In genomic region chrX:19237738-19238261, GRCm38 (mm10) we compare ENCODE assay signal across 8 mouse cellular contexts.
DNase-seq lines count a peak whose midpoint lies in the region; ATAC-seq and TF ChIP-seq lines count a peak whose summit lies in the region.

No protein-coding gene starts in this region.

- no peak for TF ChIP-seq CTCF in E14TG2a.4 (conservative IDR thresholded peaks at IDR 0.05; ENCODE audit: low read length)
- TF ChIP-seq CTCF in brain, embryonic 14.5 days (IDR thresholded peaks at IDR 0.05; ENCODE audit: borderline replicate concordance, extremely low read depth, insufficient read depth, insufficient read length): no peak
- TF ChIP-seq CTCF in lung, embryonic 14.5 days (IDR thresholded peaks at IDR 0.05; ENCODE audit: low read depth): no peak

- peak overlapping the region; percentile 51 for H3K9ac ChIP-seq in forebrain, embryonic 11.5 days (ENCODE audit: low read length)
- H3K9ac ChIP-seq in lung, embryonic 14.5 days: peak overlapping the region; percentile 53
- peak overlapping the region; percentile 41 for H3K9ac ChIP-seq in neural tube, embryonic 15.5 days (replicated peaks)

- H3K9me3 ChIP-seq in E14TG2a.4 (ENCODE audit: low read length): no peaks in the 10 kb centered on the region
- no peaks in the 10 kb centered on the region for H3K9me3 ChIP-seq in forebrain, embryonic 11.5 days (ENCODE audit: control insufficient read depth, low read length)
- no peaks in the 10 kb centered on the region for H3K9me3 ChIP-seq in lung, embryonic 14.5 days (ENCODE audit: low read depth, low read length)
- no peaks in the 10 kb centered on the region for H3K9me3 ChIP-seq in neural tube, embryonic 15.5 days (replicated peaks)

- WGBS in forebrain, embryonic 11.5 days: 17% methylated on average over 23 of the region's 26 CpGs
- 10% methylated on average over 17 of the region's 26 CpGs for WGBS in lung, embryonic 14.5 days
- 17% methylated on average over 26 of the region's 26 CpGs for WGBS in neural tube, embryonic 15.5 days

- peak; percentile 62 for DNase-seq in brain, embryonic 14.5 days (ENCODE audit: low read depth)
- DNase-seq in forebrain, embryonic 11.5 days (ENCODE audit: low spot score): peak; percentile 72
- peak; percentile 6 to 18 for DNase-seq in heart, postnatal 36 days
- peak; percentile 50 for DNase-seq in layer of hippocampus, adult 18-20 months (ENCODE audit: low spot score in 2 of 2)
- DNase-seq in lung, embryonic 14.5 days: peak; percentile 50
- peak; percentile 3 to 16 for DNase-seq in thymus, adult 18-20 months

- intact Hi-C loops in heart, postnatal 36 days (cut with DNase I): no loop called here

- TF ChIP-seq POLR2A in brain, embryonic 14.5 days (IDR thresholded peaks at IDR 0.05; ENCODE audit: borderline replicate concordance, extremely low read depth, insufficient read depth, insufficient read length, poor library complexity, severe bottlenecking): no peak

- peak overlapping the region; percentile 69 for H3K4me2 ChIP-seq in forebrain, embryonic 11.5 days (ENCODE audit: low read depth, low read length, severe bottlenecking)
- peak overlapping the region; percentile 75 for H3K4me2 ChIP-seq in lung, embryonic 14.5 days
- peak overlapping the region; percentile 75 for H3K4me2 ChIP-seq in neural tube, embryonic 15.5 days

- ATAC-seq in forebrain, embryonic 11.5 days (replicated peaks; ENCODE audit: low FRiP score): peak; percentile 93
- peak; percentile 97 for ATAC-seq in lung, embryonic 14.5 days (ENCODE audit: insufficient read depth)
- peak; percentile 95 for ATAC-seq in neural tube, embryonic 15.5 days (ENCODE audit: low FRiP score)

- H3K27me3 ChIP-seq in E14TG2a.4 (ENCODE audit: insufficient read depth, low read length): no peaks in the 10 kb centered on the region; the same call in 1 of the 2 replicates
- H3K27me3 ChIP-seq in forebrain, embryonic 11.5 days (ENCODE audit: control insufficient read depth, insufficient read depth, low read length): no peaks in the 10 kb centered on the region
- no peaks in the 10 kb centered on the region for H3K27me3 ChIP-seq in lung, embryonic 14.5 days (ENCODE audit: insufficient read depth, low read length)
- H3K27me3 ChIP-seq in neural tube, embryonic 15.5 days (replicated peaks): no peaks in the 10 kb centered on the region

- H3K36me3 ChIP-seq in E14TG2a.4 (ENCODE audit: insufficient read depth, low read length): peaks cover 8% of the 10 kb centered on the region; the same call in 1 of the 2 replicates
- no peaks in the 10 kb centered on the region for H3K36me3 ChIP-seq in forebrain, embryonic 11.5 days (ENCODE audit: control insufficient read depth, insufficient read depth, low read length)
- no peaks in the 10 kb centered on the region for H3K36me3 ChIP-seq in lung, embryonic 14.5 days (ENCODE audit: insufficient read depth)
- H3K36me3 ChIP-seq in neural tube, embryonic 15.5 days: no peaks in the 10 kb centered on the region

- no peaks in the 10 kb centered on the region for H3K4me1 ChIP-seq in E14TG2a.4 (replicated peaks; ENCODE audit: low read depth, low read length)
- no peaks in the 10 kb centered on the region for H3K4me1 ChIP-seq in forebrain, embryonic 11.5 days (replicated peaks; ENCODE audit: control insufficient read depth, insufficient read depth, low read length)
- H3K4me1 ChIP-seq in lung, embryonic 14.5 days (ENCODE audit: insufficient read depth): no peaks in the 10 kb centered on the region
- no peaks in the 10 kb centered on the region for H3K4me1 ChIP-seq in neural tube, embryonic 15.5 days

- peak overlapping the region; percentile 84 for H3K4me3 ChIP-seq in E14TG2a.4 (replicated peaks; ENCODE audit: low read length)
- H3K4me3 ChIP-seq in forebrain, embryonic 11.5 days (ENCODE audit: low read depth, low read length): peak overlapping the region; percentile 40
- peak overlapping the region; percentile 43 for H3K4me3 ChIP-seq in lung, embryonic 14.5 days (ENCODE audit: low read depth, low read length)
- peak overlapping the region; percentile 49 for H3K4me3 ChIP-seq in neural tube, embryonic 15.5 days (replicated peaks)

- H3K27ac ChIP-seq in forebrain, embryonic 11.5 days (ENCODE audit: low read depth, low read length): no peak overlapping the region
- no peak overlapping the region for H3K27ac ChIP-seq in lung, embryonic 14.5 days (ENCODE audit: low read depth)
- H3K27ac ChIP-seq in neural tube, embryonic 15.5 days (replicated peaks): no peak overlapping the region

Comparison
In these comparisons a context has a peak if more than half of its experiments do, and no peak if none do; other contexts are left out.
1. DNase-seq: peak in every context shown above with its lines; median percentile 72 in forebrain, embryonic 11.5 days; 62 in brain, embryonic 14.5 days; 50 in layer of hippocampus, adult 18-20 months; 50 in lung, embryonic 14.5 days; 12 in heart, postnatal 36 days; 10 in thymus, adult 18-20 months.